Mouse (Mus musculus) gastrocnemius, postnatal 36 days (tissue): ENCODE data around the gene Wfdc11. TPM values are rescaled to one million over a fixed set of nuclear protein-coding genes. Genes with fewer than 3 reads are reported as not detected.
"Not testable (repeated sequence)": the region's sequence is repeated elsewhere in the genome, so short reads cannot be mapped to it uniquely, and the experiment has no call there.

ENCODE experiments used
- DNase-seq, 2 experiments: peaks; one replicate each; pipeline ENCODE4 v3.0.0; 2022
- intact Hi-C: fragments of 180-260 bp; cut with DNase I; formaldehyde crosslinking; loops from one replicate; pipeline ENCODE4 v1.15.1; 2025
- total RNA-seq, 2 experiments: library from RNA; stranded (reverse); gene quantifications; 2 replicates each; pipeline ENCODE4 v1.2.3; 2021

The Wfdc11 gene
- total RNA-seq, 2 experiments from 2014 or later, result not detected

DNA sequence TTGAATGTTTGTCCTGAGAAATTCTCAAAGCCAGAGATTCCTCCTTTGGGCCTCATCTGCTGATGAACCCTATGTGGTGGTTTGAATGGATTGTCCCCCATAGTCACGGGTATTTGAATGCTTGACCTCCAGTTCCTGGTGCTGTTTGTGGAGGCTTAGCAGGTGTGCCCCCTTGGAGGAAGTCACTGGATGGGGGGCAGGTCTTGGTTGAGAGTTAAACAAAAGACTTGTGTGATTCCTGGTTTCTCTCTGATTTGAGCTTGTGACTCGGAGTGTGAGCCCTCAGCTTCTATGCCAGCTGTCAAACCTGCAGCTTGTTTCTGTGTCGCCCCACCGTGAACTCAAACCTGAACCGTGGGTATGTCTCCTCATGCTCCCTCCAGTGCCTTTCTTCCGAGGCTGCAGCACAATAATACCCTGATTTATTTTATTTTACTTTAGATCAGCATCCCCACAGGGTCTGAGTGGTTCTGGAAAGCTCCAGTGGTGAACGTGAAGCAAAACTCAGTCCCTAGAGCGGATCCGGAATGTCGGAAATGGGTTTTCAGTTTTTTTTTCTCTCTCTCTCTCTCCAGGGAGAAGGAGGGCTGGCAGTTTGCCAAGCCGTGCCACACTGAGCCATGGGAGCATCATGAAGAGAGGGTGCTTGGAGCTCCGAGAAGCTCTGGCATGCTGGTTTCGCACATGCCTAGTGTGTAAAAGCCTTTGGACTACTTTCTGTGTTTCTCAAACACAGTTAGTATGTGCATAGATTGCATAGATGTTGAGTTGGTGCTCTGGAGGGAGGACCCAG lies 31.8 kb downstream of the Wfdc11 start:
- intact Hi-C loops, result no loop called here
- no peak for DNase-seq

DNA sequence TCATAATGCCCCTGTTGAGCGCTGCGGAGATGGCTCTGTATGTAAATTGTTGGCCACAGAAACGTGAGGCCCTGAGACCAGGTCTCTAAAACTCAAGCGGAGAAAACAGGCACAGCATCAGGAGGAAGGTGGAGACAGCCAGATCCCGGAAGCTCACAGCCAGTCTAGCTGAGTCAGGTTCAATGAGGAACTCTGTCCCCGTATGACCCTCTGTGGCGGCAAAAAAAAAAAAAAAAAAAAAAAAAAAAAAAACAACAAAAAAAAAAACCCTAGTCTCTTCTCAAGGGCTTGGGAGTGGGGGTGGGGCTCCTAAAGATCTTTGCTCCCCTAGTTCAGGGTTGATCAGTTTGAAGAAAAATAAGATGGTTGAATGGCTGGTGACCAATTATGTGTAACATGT lies 32.8 kb downstream of the Wfdc11 start:
- DNase-seq, result no peak
- intact Hi-C loops, result no loop called here

DNA sequence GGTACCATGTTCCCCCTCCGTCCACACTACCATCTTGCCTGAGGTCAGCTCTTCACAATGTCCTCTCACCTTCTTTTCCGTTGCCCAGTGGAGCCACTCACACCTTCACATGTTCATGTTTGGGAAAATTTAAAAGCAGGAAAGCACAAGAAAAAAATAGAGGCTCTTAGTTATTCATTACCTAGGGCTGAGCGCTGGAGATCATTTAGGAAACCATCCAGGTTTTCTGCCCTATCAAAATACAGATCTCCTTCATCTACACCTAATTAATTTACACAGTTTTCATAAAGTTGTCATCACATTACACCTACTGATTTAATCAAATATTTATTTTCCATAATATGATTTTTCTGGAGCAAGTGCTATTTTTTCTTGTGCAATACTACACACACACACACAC lies 35.2 kb downstream of the Wfdc11 start, which contains the start of gene Wfdc16:
Wfdc16 (minus strand) TSS at position 101 of the 400 bp plus-strand sequence.
- intact Hi-C loops, result no loop called here
- DNase-seq, result no peak

- intact Hi-C loops, result no loop called here
- no peak for DNase-seq
Observed at GRCm38 (mm10) chr2:164635266-164635665, 38.6 kb downstream of the Wfdc11 start.

DNA sequence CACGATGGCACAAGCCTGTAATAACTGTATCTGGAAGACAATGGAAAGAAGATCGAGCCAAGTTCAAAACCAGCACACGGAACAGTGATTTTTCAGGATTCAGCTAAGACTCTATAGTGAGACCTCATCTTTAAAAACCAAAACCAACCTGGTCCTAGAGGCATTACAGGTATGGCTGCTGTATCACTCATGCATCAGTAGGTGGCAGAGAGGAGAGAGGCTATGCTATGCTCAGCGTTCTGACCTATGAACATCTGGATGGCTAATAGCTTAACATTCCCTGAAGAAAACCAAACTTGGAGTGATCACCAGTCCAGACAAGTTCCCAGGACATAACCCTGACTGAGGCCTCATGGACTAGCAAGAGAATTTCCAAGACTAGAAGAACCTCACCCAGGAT lies 52.1 kb downstream of the Wfdc11 start:
- intact Hi-C loops, result no loop called here
- DNase-seq, result no peak

- intact Hi-C loops, result no loop called here
- no peak for DNase-seq
Observed at GRCm38 (mm10) chr2:164619050-164619449, 54.8 kb downstream of the Wfdc11 start.

GRCm38 (mm10) chr2:164615386-164615785 lies 58.5 kb downstream of the Wfdc11 start:
- intact Hi-C loops, result no loop called here
- DNase-seq, result no peak

- peak; percentile 38 to 47 for DNase-seq
- intact Hi-C loops, result not testable (repeated sequence)
Observed at GRCm38 (mm10) chr2:164613471-164613870, 60.4 kb downstream of the Wfdc11 start, which contains the start of the genes Wfdc6b and Wfdc8. Gene Wfdc6b (plus strand): TSS chr2:164613522. Gene Wfdc8 (minus strand): TSS chr2:164613626.

Other genes with a start within 250 kb of the Wfdc11 start
- 10 to 100 TPM; 36.5 to 50.3 TPM for gene Sdc4, start 230.2 kb downstream of the Wfdc11 start, total RNA-seq
- 10 to 100 TPM; 17.2 to 20.3 TPM for gene Sys1, start 217.1 kb downstream of the Wfdc11 start, total RNA-seq
- 1 to 10 TPM; 2.5 to 5.3 TPM for gene Gm20458, start 213.1 kb downstream of the Wfdc11 start, total RNA-seq
- gene Trp53tg5, start 200.4 kb downstream of the Wfdc11 start, total RNA-seq, result not detected
- gene Dbndd2, start 188.0 kb downstream of the Wfdc11 start, total RNA-seq, result 10 to 100 TPM; 24.6 to 25.8 TPM
- 10 to 100 TPM; 31.8 to 32.5 TPM for gene Pigt, start 176.6 kb downstream of the Wfdc11 start, total RNA-seq
- gene Wfdc2, start 111.7 kb downstream of the Wfdc11 start, total RNA-seq, result under 1 TPM in 1 of 2 experiments, not detected in 1; 0.71 TPM
- gene Spint3, start 100.6 kb downstream of the Wfdc11 start, total RNA-seq, result not detected
- not detected for gene Wfdc6a, start 88.6 kb downstream of the Wfdc11 start, total RNA-seq
- not detected for gene Eppin, start 80.5 kb downstream of the Wfdc11 start, total RNA-seq
- gene Wfdc6b, start 60.6 kb downstream of the Wfdc11 start, total RNA-seq, result not detected
- gene Wfdc8, start 60.5 kb downstream of the Wfdc11 start, total RNA-seq, result not detected
- gene Wfdc16, start 35.3 kb downstream of the Wfdc11 start, total RNA-seq, result not detected
- gene Wfdc10, start 18.0 kb downstream of the Wfdc11 start, total RNA-seq, result not detected
- not detected for gene Wfdc9, start 17.5 kb downstream of the Wfdc11 start, total RNA-seq
- not detected for gene Wfdc13, start 11.0 kb upstream of the Wfdc11 start, total RNA-seq
- gene Spint4, start 24.4 kb upstream of the Wfdc11 start, total RNA-seq, result not detected
- not detected for gene Spint5, start 41.2 kb upstream of the Wfdc11 start, total RNA-seq
- not detected for gene Wfdc3, start 71.8 kb upstream of the Wfdc11 start, total RNA-seq
- 10 to 100 TPM; 15.8 to 18.1 TPM for gene Dnttip1, start 71.9 kb upstream of the Wfdc11 start, total RNA-seq
- gene Ube2c, start 95.8 kb upstream of the Wfdc11 start, total RNA-seq, result 1 to 10 TPM; 1.0 to 1.4 TPM
- over 10,000 TPM; 16,945 to 17,744 TPM for gene Tnnc2, start 105.9 kb upstream of the Wfdc11 start, total RNA-seq
- 10 to 100 TPM; 18.1 to 20.8 TPM for gene Snx21, start 111.7 kb upstream of the Wfdc11 start, total RNA-seq
- 1 to 10 TPM; 6.9 to 8.6 TPM for gene Acot8, start 130.8 kb upstream of the Wfdc11 start, total RNA-seq
- 1 to 10 TPM; 1.2 TPM for gene Zswim3, start 131.0 kb upstream of the Wfdc11 start, total RNA-seq
- 1 to 10 TPM; 3.0 to 4.6 TPM for gene Zswim1, start 148.6 kb upstream of the Wfdc11 start, total RNA-seq
- under 1 TPM in 1 of 2 experiments, not detected in 1; 0.36 TPM for gene Spata25, start 154.4 kb upstream of the Wfdc11 start, total RNA-seq
- 10 to 100 TPM; 45.6 to 49.4 TPM for gene Ctsa, start 158.8 kb upstream of the Wfdc11 start, total RNA-seq
- 10 to 100 TPM; 35.8 to 36.3 TPM for gene Neurl2, start 159.4 kb upstream of the Wfdc11 start, total RNA-seq
- gene Pltp, start 183.6 kb upstream of the Wfdc11 start, total RNA-seq, result 10 to 100 TPM; 15.3 to 15.7 TPM
- gene Pcif1, start 205.2 kb upstream of the Wfdc11 start, total RNA-seq, result 10 to 100 TPM; 23.8 to 26.9 TPM
- gene Zfp335, start 237.7 kb upstream of the Wfdc11 start, total RNA-seq, result 1 to 10 TPM; 8.8 to 9.3 TPM